Mouse (Mus musculus): ENCODE data around the gene Lpgat1. TPM values are rescaled to one million over a fixed set of nuclear protein-coding genes. Genes with fewer than 3 reads are reported as not detected.

Lpgat1 gene
- polyA plus RNA-seq, 1 experiment from 2014 or later, result 34.9 TPM

- DNase-seq (ENCODE audit: low spot score) (no peak), ATAC-seq (replicated peaks; ENCODE audit: insufficient number of reproducible peaks, low FRiP score, low TSS enrichment, low read depth) (no peak)
- Histone ChIP-seq H3K9me3 (replicated peaks; ENCODE audit: control insufficient read depth, low read length) (no peaks in the 10 kb centered on the region), H3K4me3 (ENCODE audit: low read depth, low read length) (no peak overlapping the region), H3K4me2 (ENCODE audit: low read depth, low read length) (no peak overlapping the region), H3K4me1 (ENCODE audit: control insufficient read depth, insufficient read depth, low read length) (no peaks in the 10 kb centered on the region), H3K27ac (replicated peaks; ENCODE audit: low read depth, low read length) (no peak overlapping the region), H3K27me3 (ENCODE audit: control insufficient read depth, insufficient read depth, low read length) (no peaks in the 10 kb centered on the region), H3K9ac (replicated peaks; ENCODE audit: low read length) (no peak overlapping the region), H3K36me3 (replicated peaks; ENCODE audit: control insufficient read depth, insufficient read depth, low read depth, low read length) (no peaks in the 10 kb centered on the region)
- WGBS, result 57% methylated on average over 10 of the region's 10 CpGs
Measured at GRCm38 (mm10) chr1:191802820-191803655, 85.4 kb downstream of the Lpgat1 start.

GRCm38 (mm10) chr1:191804747-191805146 lies 87.1 kb downstream of the Lpgat1 start:
- H3K27ac ChIP-seq (replicated peaks; ENCODE audit: low read depth, low read length), result no peak overlapping the region
- no peak for ATAC-seq (replicated peaks; ENCODE audit: insufficient number of reproducible peaks, low FRiP score, low TSS enrichment, low read depth)
- H3K4me2 ChIP-seq (ENCODE audit: low read depth, low read length), result no peak overlapping the region
- DNase-seq (ENCODE audit: low spot score), result no peak
- H3K4me3 ChIP-seq (ENCODE audit: low read depth, low read length), result no peak overlapping the region
- 65% methylated on average over 5 of the region's 5 CpGs for WGBS
- H3K4me1 ChIP-seq (ENCODE audit: control insufficient read depth, insufficient read depth, low read length), result no peaks in the 10 kb centered on the region
- H3K9me3 ChIP-seq (replicated peaks; ENCODE audit: control insufficient read depth, low read length), result no peaks in the 10 kb centered on the region
- no peaks in the 10 kb centered on the region for H3K27me3 ChIP-seq (ENCODE audit: control insufficient read depth, insufficient read depth, low read length)
- H3K9ac ChIP-seq (replicated peaks; ENCODE audit: low read length), result no peak overlapping the region
- no peaks in the 10 kb centered on the region for H3K36me3 ChIP-seq (replicated peaks; ENCODE audit: control insufficient read depth, insufficient read depth, low read depth, low read length)

- 78% methylated on average over 6 of the region's 6 CpGs for WGBS
- no peak for ATAC-seq (replicated peaks; ENCODE audit: insufficient number of reproducible peaks, low FRiP score, low TSS enrichment, low read depth)
- DNase-seq (ENCODE audit: low spot score), result no peak
- H3K27me3 ChIP-seq (ENCODE audit: control insufficient read depth, insufficient read depth, low read length), result no peaks in the 10 kb centered on the region
- no peaks in the 10 kb centered on the region for H3K9me3 ChIP-seq (replicated peaks; ENCODE audit: control insufficient read depth, low read length)
- H3K36me3 ChIP-seq (replicated peaks; ENCODE audit: control insufficient read depth, insufficient read depth, low read depth, low read length), result no peaks in the 10 kb centered on the region
- H3K4me2 ChIP-seq (ENCODE audit: low read depth, low read length), result no peak overlapping the region
- no peaks in the 10 kb centered on the region for H3K4me1 ChIP-seq (ENCODE audit: control insufficient read depth, insufficient read depth, low read length)
- H3K4me3 ChIP-seq (ENCODE audit: low read depth, low read length), result no peak overlapping the region
- H3K9ac ChIP-seq (replicated peaks; ENCODE audit: low read length), result no peak overlapping the region
- no peak overlapping the region for H3K27ac ChIP-seq (replicated peaks; ENCODE audit: low read depth, low read length)
Measured at GRCm38 (mm10) chr1:191805788-191806187, 88.2 kb downstream of the Lpgat1 start.

- 88% methylated on average over 4 of the region's 4 CpGs for WGBS
- no peaks in the 10 kb centered on the region for H3K27me3 ChIP-seq (ENCODE audit: control insufficient read depth, insufficient read depth, low read length)
- no peak overlapping the region for H3K9ac ChIP-seq (replicated peaks; ENCODE audit: low read length)
- ATAC-seq (replicated peaks; ENCODE audit: insufficient number of reproducible peaks, low FRiP score, low TSS enrichment, low read depth) (no peak), DNase-seq (ENCODE audit: low spot score) (no peak)
- H3K4me3 ChIP-seq (ENCODE audit: low read depth, low read length), result no peak overlapping the region
- no peak overlapping the region for H3K4me2 ChIP-seq (ENCODE audit: low read depth, low read length)
- H3K9me3 ChIP-seq (replicated peaks; ENCODE audit: control insufficient read depth, low read length), result no peaks in the 10 kb centered on the region
- H3K27ac ChIP-seq (replicated peaks; ENCODE audit: low read depth, low read length), result no peak overlapping the region
- H3K4me1 ChIP-seq (ENCODE audit: control insufficient read depth, insufficient read depth, low read length), result no peaks in the 10 kb centered on the region
- no peaks in the 10 kb centered on the region for H3K36me3 ChIP-seq (replicated peaks; ENCODE audit: control insufficient read depth, insufficient read depth, low read depth, low read length)
Measured at GRCm38 (mm10) chr1:191806740-191807139, 89.1 kb downstream of the Lpgat1 start.

GRCm38 (mm10) chr1:191807979-191808378 lies 90.3 kb downstream of the Lpgat1 start:
- H3K9me3 ChIP-seq (replicated peaks; ENCODE audit: control insufficient read depth, low read length), result no peaks in the 10 kb centered on the region
- no peak for DNase-seq (ENCODE audit: low spot score)
- WGBS, result 87% methylated on average over 7 of the region's 7 CpGs
- no peak overlapping the region for H3K27ac ChIP-seq (replicated peaks; ENCODE audit: low read depth, low read length)
- no peaks in the 10 kb centered on the region for H3K36me3 ChIP-seq (replicated peaks; ENCODE audit: control insufficient read depth, insufficient read depth, low read depth, low read length)
- no peak overlapping the region for H3K4me3 ChIP-seq (ENCODE audit: low read depth, low read length)
- no peak overlapping the region for H3K4me2 ChIP-seq (ENCODE audit: low read depth, low read length)
- H3K9ac ChIP-seq (replicated peaks; ENCODE audit: low read length), result no peak overlapping the region
- no peak for ATAC-seq (replicated peaks; ENCODE audit: insufficient number of reproducible peaks, low FRiP score, low TSS enrichment, low read depth)
- no peaks in the 10 kb centered on the region for H3K4me1 ChIP-seq (ENCODE audit: control insufficient read depth, insufficient read depth, low read length)
- no peaks in the 10 kb centered on the region for H3K27me3 ChIP-seq (ENCODE audit: control insufficient read depth, insufficient read depth, low read length)

GRCm38 (mm10) chr1:191808688-191809223 lies 91.1 kb downstream of the Lpgat1 start:
- Histone ChIP-seq H3K27me3 (ENCODE audit: control insufficient read depth, insufficient read depth, low read length) (no peaks in the 10 kb centered on the region), H3K4me1 (ENCODE audit: control insufficient read depth, insufficient read depth, low read length) (no peaks in the 10 kb centered on the region), H3K9me3 (replicated peaks; ENCODE audit: control insufficient read depth, low read length) (no peaks in the 10 kb centered on the region), H3K4me2 (ENCODE audit: low read depth, low read length) (no peak overlapping the region), H3K9ac (replicated peaks; ENCODE audit: low read length) (no peak overlapping the region), H3K36me3 (replicated peaks; ENCODE audit: control insufficient read depth, insufficient read depth, low read depth, low read length) (no peaks in the 10 kb centered on the region), H3K27ac (replicated peaks; ENCODE audit: low read depth, low read length) (no peak overlapping the region), H3K4me3 (ENCODE audit: low read depth, low read length) (no peak overlapping the region)
- DNase-seq (ENCODE audit: low spot score) (no peak), ATAC-seq (replicated peaks; ENCODE audit: insufficient number of reproducible peaks, low FRiP score, low TSS enrichment, low read depth) (no peak)
- 86% methylated on average over 12 of the region's 12 CpGs for WGBS

- H3K4me2 ChIP-seq (ENCODE audit: low read depth, low read length), result no peak overlapping the region
- DNase-seq (ENCODE audit: low spot score) (no peak), ATAC-seq (replicated peaks; ENCODE audit: insufficient number of reproducible peaks, low FRiP score, low TSS enrichment, low read depth) (no peak)
- WGBS, result 82% methylated on average over 12 of the region's 12 CpGs
- H3K36me3 ChIP-seq (replicated peaks; ENCODE audit: control insufficient read depth, insufficient read depth, low read depth, low read length), result no peaks in the 10 kb centered on the region
- no peaks in the 10 kb centered on the region for H3K9me3 ChIP-seq (replicated peaks; ENCODE audit: control insufficient read depth, low read length)
- no peak overlapping the region for H3K27ac ChIP-seq (replicated peaks; ENCODE audit: low read depth, low read length)
- no peaks in the 10 kb centered on the region for H3K4me1 ChIP-seq (ENCODE audit: control insufficient read depth, insufficient read depth, low read length)
- H3K9ac ChIP-seq (replicated peaks; ENCODE audit: low read length), result no peak overlapping the region
- no peaks in the 10 kb centered on the region for H3K27me3 ChIP-seq (ENCODE audit: control insufficient read depth, insufficient read depth, low read length)
- no peak overlapping the region for H3K4me3 ChIP-seq (ENCODE audit: low read depth, low read length)
Measured at GRCm38 (mm10) chr1:191811774-191812173, 94.1 kb downstream of the Lpgat1 start.

- H3K4me3 ChIP-seq (ENCODE audit: low read depth, low read length), result no peak overlapping the region
- DNase-seq (ENCODE audit: low spot score) (no peak), ATAC-seq (replicated peaks; ENCODE audit: insufficient number of reproducible peaks, low FRiP score, low TSS enrichment, low read depth) (no peak)
- H3K9me3 ChIP-seq (replicated peaks; ENCODE audit: control insufficient read depth, low read length), result no peaks in the 10 kb centered on the region
- no peak overlapping the region for H3K4me2 ChIP-seq (ENCODE audit: low read depth, low read length)
- H3K27ac ChIP-seq (replicated peaks; ENCODE audit: low read depth, low read length), result no peak overlapping the region
- H3K9ac ChIP-seq (replicated peaks; ENCODE audit: low read length), result no peak overlapping the region
- 91% methylated on average over 13 of the region's 13 CpGs for whole genome bisulfite sequencing
- H3K27me3 ChIP-seq (ENCODE audit: control insufficient read depth, insufficient read depth, low read length), result no peaks in the 10 kb centered on the region
- H3K4me1 ChIP-seq (ENCODE audit: control insufficient read depth, insufficient read depth, low read length), result no peaks in the 10 kb centered on the region
- H3K36me3 ChIP-seq (replicated peaks; ENCODE audit: control insufficient read depth, insufficient read depth, low read depth, low read length), result no peaks in the 10 kb centered on the region
Measured at GRCm38 (mm10) chr1:191812949-191813691, 95.5 kb downstream of the Lpgat1 start.
